Mouse (Mus musculus): Measurements from ENCODE around the gene Usp35.

GRCm38 (mm10) chr7:97358347-97358746 is 26.5 kb upstream of the Usp35 start:
- TF ChIP-seq CTCF (IDR thresholded peaks at IDR 0.05; ENCODE audit: control insufficient read depth, insufficient read depth, low read length) (no peak), POLR2A (IDR thresholded peaks at IDR 0.05; ENCODE audit: borderline replicate concordance, control insufficient read depth, low read depth, low read length) (no peak)
